Mouse (Mus musculus): ENCODE results near the gene Fgf8. TPM values are rescaled to one million over a fixed set of nuclear protein-coding genes. Genes with fewer than 3 reads are reported as not detected.

Fgf8 gene
- polyA plus RNA-seq, 1 experiment from 2014 or later = 16.1 TPM

Other genes starting within 250 kb of the Fgf8 start
- gene Poll, start 182.4 kb downstream of the Fgf8 start, polyA plus RNA-seq (2016; fragmentation: Nextera tagmentation; extraction: Ambion mirVana) = 17.7 and 20.1 TPM in 2 replicates
- gene Gm17018, start 182.3 kb downstream of the Fgf8 start, polyA plus RNA-seq (2016; fragmentation: Nextera tagmentation; extraction: Ambion mirVana) = 50.5 and 53.7 TPM in 2 replicates
- 6.8 and 7.2 TPM in 2 replicates for gene Fbxw4, start 82.6 kb downstream of the Fgf8 start, polyA plus RNA-seq (2016; fragmentation: Nextera tagmentation; extraction: Ambion mirVana)
- 12.2 and 12.8 TPM in 2 replicates for gene Npm3, start 6.7 kb upstream of the Fgf8 start, polyA plus RNA-seq (2016; fragmentation: Nextera tagmentation; extraction: Ambion mirVana)
- 84.2 and 87.9 TPM in 2 replicates for gene Mgea5, start 40.9 kb upstream of the Fgf8 start, polyA plus RNA-seq (2016; fragmentation: Nextera tagmentation; extraction: Ambion mirVana)
- 0.40 and 0.51 TPM in 2 replicates for gene Kcnip2, start 73.1 kb upstream of the Fgf8 start, polyA plus RNA-seq (2016; fragmentation: Nextera tagmentation; extraction: Ambion mirVana)

Data from limb, embryonic 12.5 days (tissue).